Mouse (Mus musculus) kidney, postnatal 0 days (tissue): ENCODE measurements around the gene Olfr1336. TPM values are rescaled to one million over a fixed set of nuclear protein-coding genes. Genes with fewer than 3 reads are reported as not detected.

ENCODE experiments used
- ATAC-seq: fragments of 200-750 bp; cut with Nextera tagmentation; replicated peaks from 2 replicates; pipeline ENCODE4 v1.8.0; 2017; ENCODE audit warnings: low read depth, moderate number of reproducible peaks, moderate TSS enrichment, moderate library complexity; ENCODE audit not compliant: low FRiP score
- DNase-seq: peaks from one replicate; pipeline ENCODE4 v3.0.0-alpha.2; 2016; ENCODE audit warnings: low spot score
- H3K27ac ChIP-seq: fragments of 300-500 bp; sonication (generic); 2 replicates; pipeline ENCODE4 v1.5.1; 2014; ENCODE audit warnings: mild to moderate bottlenecking
- H3K27me3 ChIP-seq: fragments of 300-500 bp; sonication (generic); 2 replicates; pipeline ENCODE4 v1.6.1; 2014; ENCODE audit warnings: low read length, mixed read lengths; ENCODE audit not compliant: insufficient read depth
- H3K36me3 ChIP-seq: fragments of 300-500 bp; sonication (generic); 2 replicates; pipeline ENCODE4 v1.6.1; 2014; ENCODE audit warnings: low read length, mixed read lengths; ENCODE audit not compliant: insufficient read depth
- H3K4me1 ChIP-seq: fragments of 300-500 bp; sonication (generic); replicated peaks from 2 replicates; pipeline ENCODE4 v1.6.1; 2014; ENCODE audit warnings: antibody characterized with exemption, low read length, mixed read lengths; ENCODE audit not compliant: insufficient read depth
- H3K4me2 ChIP-seq: fragments of 300-500 bp; sonication (generic); 2 replicates; pipeline ENCODE4 v1.6.1; 2014; ENCODE audit warnings: mild to moderate bottlenecking, low read length, moderate library complexity, mixed read lengths
- H3K4me3 ChIP-seq: fragments of 300-500 bp; sonication (generic); replicated peaks from 2 replicates; pipeline ENCODE4 v1.5.1; 2014; ENCODE audit warnings: low read depth, low read length
- H3K9ac ChIP-seq: fragments of 300-500 bp; sonication (generic); 2 replicates; pipeline ENCODE4 v1.6.1; 2014; ENCODE audit warnings: low read depth, low read length
- H3K9me3 ChIP-seq: fragments of 300-500 bp; sonication (generic); replicated peaks from 2 replicates; pipeline ENCODE4 v1.6.1; 2016; ENCODE audit warnings: low read length, inconsistent platforms, mixed read lengths
- CTCF ChIP-seq: IDR thresholded peaks from 2 replicates; pipeline ENCODE4 v1.5.1; 2016; ENCODE audit warnings: antibody characterized with exemption, low read depth, mild to moderate bottlenecking, moderate library complexity
- WGBS: fragments of 180-500 bp; shearing (Covaris S2); extraction: QIAGEN DNeasy Blood & Tissue Kit; methylation state at CpG from one replicate; pipeline ENCODE4 v1.1.7; 2014; 5-methylcytosine and 5-hydroxymethylcytosine counted together
- polyA plus RNA-seq: library from polyadenylated mRNA; unstranded; fragments of >200 nt; fragmentation: Nextera tagmentation; extraction: Ambion mirVana; gene quantifications from 2 replicates; pipeline ENCODE4 v1.2.1, GENCODE M21; 2015

The Olfr1336 gene
- polyA plus RNA-seq, 1 experiment from 2014 or later = not detected

DNA sequence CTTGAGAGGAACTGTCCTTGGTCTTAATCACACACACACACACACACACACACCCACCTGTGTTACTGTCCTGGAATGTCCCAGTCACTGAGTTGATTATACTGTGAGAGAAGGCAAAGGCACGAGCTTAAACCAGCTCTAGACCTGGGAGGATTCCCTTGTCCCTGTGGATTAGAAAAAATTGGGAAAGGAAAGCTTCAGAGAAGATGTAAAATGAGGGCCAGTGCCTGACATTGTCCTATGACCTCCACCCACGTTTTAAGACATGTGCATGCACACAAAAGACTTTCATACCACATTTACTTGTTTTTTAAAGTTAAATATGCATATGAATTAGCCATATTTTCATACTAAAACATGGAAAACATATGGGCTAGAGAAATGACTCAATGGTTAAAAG is 30.9 kb downstream of the Olfr1336 start, which contains the start of gene Olfr5:
TSS of gene Olfr5 (minus strand) at position 101 of the 400 bp plus-strand sequence.
- ATAC-seq (no peak), DNase-seq (no peak)
- H3K9ac ChIP-seq = no peak within 1 kb of the TSS
- no peak for TF ChIP-seq CTCF
- H3K4me3 ChIP-seq = no peak within 1 kb of the TSS
- H3K4me2 ChIP-seq = no peak within 1 kb of the TSS
- no peaks in the 10 kb centered on the region for H3K27me3 ChIP-seq
- H3K27ac ChIP-seq = no peak within 1 kb of the TSS
- H3K9me3 ChIP-seq = no peaks in the 10 kb centered on the region
- no peaks in the 10 kb centered on the region for H3K4me1 ChIP-seq
- no peaks in the 10 kb centered on the region for H3K36me3 ChIP-seq
- 28% methylated on average over 2 of the region's 2 CpGs for WGBS

DNA sequence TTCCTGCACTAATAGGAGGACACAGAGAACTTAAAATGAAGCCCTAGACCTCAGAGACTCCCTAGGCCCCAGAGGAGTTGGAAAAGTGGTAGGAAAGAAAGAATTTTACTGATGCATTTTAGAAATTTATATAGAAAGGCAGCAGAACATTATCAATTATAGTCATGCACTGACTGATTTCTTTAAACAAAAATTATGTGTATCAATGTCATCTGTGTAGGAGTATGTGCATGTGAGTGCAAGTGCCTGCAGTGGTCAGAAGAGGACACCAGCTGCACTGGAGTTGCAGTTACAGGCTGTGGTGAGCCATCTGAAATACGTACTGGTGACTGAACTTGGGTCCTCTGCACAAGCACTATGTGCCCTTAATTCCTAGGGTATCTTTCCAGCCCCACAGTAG is 43.7 kb downstream of the Olfr1336 start, which contains the start of gene Olfr1347:
TSS of gene Olfr1347 (minus strand) at position 101 of the 400 bp plus-strand sequence.
- Histone ChIP-seq H3K4me3 (no peak within 1 kb of the TSS), H3K4me1 (no peaks in the 10 kb centered on the region), H3K9ac (no peak within 1 kb of the TSS), H3K9me3 (no peaks in the 10 kb centered on the region), H3K27ac (no peak within 1 kb of the TSS), H3K4me2 (no peak within 1 kb of the TSS), H3K36me3 (no peaks in the 10 kb centered on the region), H3K27me3 (no peaks in the 10 kb centered on the region)
- ATAC-seq = no peak
- WGBS = 57% methylated on average over 1 of the region's 1 CpGs
- no peak for TF ChIP-seq CTCF
- DNase-seq = no peak

DNA sequence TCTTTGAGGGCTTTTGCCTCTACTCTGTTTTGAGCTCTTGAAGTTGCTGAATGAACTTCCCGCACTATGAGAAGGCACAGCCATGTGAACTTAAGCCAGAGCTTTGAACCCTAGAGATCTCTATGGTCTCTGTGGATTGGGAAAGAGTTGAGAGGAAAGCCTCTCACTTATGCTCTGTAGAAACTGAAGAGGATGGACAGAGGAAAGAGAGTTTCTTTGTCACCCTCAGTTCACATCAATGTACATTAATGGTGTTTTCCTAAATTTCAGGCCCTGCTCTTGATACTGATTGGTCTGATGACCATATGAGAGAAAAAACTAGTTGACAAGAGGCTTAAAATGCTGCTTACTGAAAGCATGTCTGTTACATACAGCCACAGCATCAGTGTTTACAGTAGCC is 52.7 kb downstream of the Olfr1336 start, which contains the start of gene Olfr1348:
TSS of gene Olfr1348 (minus strand) at position 101 of the 400 bp plus-strand sequence.
- Histone ChIP-seq H3K27ac (no peak within 1 kb of the TSS), H3K9ac (no peak within 1 kb of the TSS), H3K4me1 (no peaks in the 10 kb centered on the region), H3K36me3 (no peaks in the 10 kb centered on the region), H3K9me3 (no peaks in the 10 kb centered on the region), H3K27me3 (no peaks in the 10 kb centered on the region), H3K4me2 (no peak within 1 kb of the TSS), H3K4me3 (no peak within 1 kb of the TSS)
- no peak for TF ChIP-seq CTCF
- DNase-seq = no peak
- no peak for ATAC-seq
- WGBS = 100% methylated on average over 1 of the region's 1 CpGs

Other genes with a start within 250 kb of the Olfr1336 start
- not detected in 2 replicates for gene Zscan5b, start 233.9 kb upstream of the Olfr1336 start, polyA plus RNA-seq
- not detected in 2 replicates for gene Epp13, start 203.5 kb upstream of the Olfr1336 start, polyA plus RNA-seq
- gene Zfp667, start 169.6 kb upstream of the Olfr1336 start, polyA plus RNA-seq = 4.8 and 4.9 TPM in 2 replicates
- gene Zfp583, start 124.9 kb upstream of the Olfr1336 start, polyA plus RNA-seq = 3.2 and 4.2 TPM in 2 replicates
- gene Gm3854, start 112.4 kb upstream of the Olfr1336 start, polyA plus RNA-seq = 0.39 and 0.64 TPM in 2 replicates
- gene Zfp78, start 92.9 kb upstream of the Olfr1336 start, polyA plus RNA-seq = 1.4 and 2.0 TPM in 2 replicates
- 6.2 and 7.4 TPM in 2 replicates for gene Zfp28, start 72.9 kb upstream of the Olfr1336 start, polyA plus RNA-seq
- gene Smim17, start 57.5 kb upstream of the Olfr1336 start, polyA plus RNA-seq = not detected in 2 replicates
- gene Gm20715, start 45.9 kb upstream of the Olfr1336 start, polyA plus RNA-seq = not detected in 2 replicates
- gene Olfr1344, start 17.5 kb upstream of the Olfr1336 start, polyA plus RNA-seq = not detected in 2 replicates
- gene Olfr1346, start 10.9 kb downstream of the Olfr1336 start, polyA plus RNA-seq = not detected in 2 replicates
- gene Olfr5, start 30.8 kb downstream of the Olfr1336 start, polyA plus RNA-seq = not detected in 2 replicates
- gene Olfr1347, start 43.6 kb downstream of the Olfr1336 start, polyA plus RNA-seq = not detected in 2 replicates
- gene Olfr1348, start 52.6 kb downstream of the Olfr1336 start, polyA plus RNA-seq = not detected in 2 replicates
- not detected in 2 replicates for gene Olfr1349, start 66.8 kb downstream of the Olfr1336 start, polyA plus RNA-seq
- not detected in 2 replicates for gene Olfr1350, start 108.7 kb downstream of the Olfr1336 start, polyA plus RNA-seq
- 2.6 and 2.8 TPM in 2 replicates for gene Zim1, start 240.3 kb downstream of the Olfr1336 start, polyA plus RNA-seq